In genomic region chr8:79529556-79529955, GRCm38 (mm10) we compare ENCODE assay signal across 9 mouse cellular contexts.
DNase-seq lines count a peak whose midpoint lies in the region; ATAC-seq and TF ChIP-seq lines count a peak whose summit lies in the region.
"Had no signal": no experiment of that assay in that cellular context is flagged by ENCODE, and none has a peak within 500 bp of the region (broad histone marks: within the 10 kb centered on the region; RNA-seq: fewer than 3 reads in every experiment).

No protein-coding gene starts in this region.

- peak; percentile 68 for TF ChIP-seq CTCF in intestine, postnatal 0 days (IDR thresholded peaks at IDR 0.05; ENCODE audit: low read depth)

- H3K36me3 ChIP-seq in intestine, postnatal 0 days (ENCODE audit: control insufficient read depth, insufficient read depth), result no peaks in the 10 kb centered on the region
- H3K36me3 ChIP-seq in intestine, embryonic 16.5 days (ENCODE audit: control insufficient read depth, insufficient read depth, low read length), result no peaks in the 10 kb centered on the region
- no peaks in the 10 kb centered on the region for H3K36me3 ChIP-seq in forebrain, embryonic 16.5 days (ENCODE audit: control insufficient read depth, insufficient read depth)
- H3K36me3 ChIP-seq: neural tube, embryonic 12.5 days had no signal

- no peak overlapping the region for H3K4me3 ChIP-seq in intestine, postnatal 0 days (ENCODE audit: low read depth, low read length)
- no peak overlapping the region for H3K4me3 ChIP-seq in intestine, embryonic 16.5 days (ENCODE audit: low read length)
- no peak overlapping the region for H3K4me3 ChIP-seq in forebrain, embryonic 16.5 days (replicated peaks; ENCODE audit: low read length)
- H3K4me3 ChIP-seq: neural tube, embryonic 12.5 days had no signal

- H3K4me1 ChIP-seq in intestine, postnatal 0 days (replicated peaks; ENCODE audit: control insufficient read depth, insufficient read depth, low read length), result no peaks in the 10 kb centered on the region
- H3K4me1 ChIP-seq in intestine, embryonic 16.5 days (ENCODE audit: control insufficient read depth, insufficient read depth, low read length), result no peaks in the 10 kb centered on the region
- no peaks in the 10 kb centered on the region for H3K4me1 ChIP-seq in forebrain, embryonic 16.5 days (replicated peaks; ENCODE audit: control insufficient read depth, insufficient read depth, low read length)
- H3K4me1 ChIP-seq: neural tube, embryonic 12.5 days had no signal

- ATAC-seq in intestine, postnatal 0 days, result no peak
- ATAC-seq in intestine, embryonic 16.5 days, result no peak
- ATAC-seq in erythroid progenitor cell, adult 5-6 weeks (replicated peaks; ENCODE audit: low FRiP score, poor library complexity, severe bottlenecking), result no peak
- ATAC-seq in forebrain, embryonic 16.5 days, result no peak

- H3K27ac ChIP-seq in intestine, postnatal 0 days (ENCODE audit: low read depth, low read length), result no peak overlapping the region
- H3K27ac ChIP-seq in intestine, embryonic 16.5 days (ENCODE audit: low read length), result no peak overlapping the region
- no peak overlapping the region for H3K27ac ChIP-seq in forebrain, embryonic 16.5 days (ENCODE audit: low read length)
- H3K27ac ChIP-seq: neural tube, embryonic 12.5 days had no signal

- H3K9me3 ChIP-seq in intestine, postnatal 0 days (ENCODE audit: control insufficient read depth), result no peaks in the 10 kb centered on the region
- no peaks in the 10 kb centered on the region for H3K9me3 ChIP-seq in intestine, embryonic 16.5 days (ENCODE audit: control insufficient read depth, low read length)
- no peaks in the 10 kb centered on the region for H3K9me3 ChIP-seq in forebrain, embryonic 16.5 days (ENCODE audit: control insufficient read depth, low read length)

- H3K9ac ChIP-seq in intestine, postnatal 0 days (ENCODE audit: low read depth, low read length), result no peak overlapping the region
- no peak overlapping the region for H3K9ac ChIP-seq in intestine, embryonic 16.5 days (ENCODE audit: low read depth, low read length)
- no peak overlapping the region for H3K9ac ChIP-seq in forebrain, embryonic 16.5 days (replicated peaks; ENCODE audit: low read depth, low read length)
- H3K9ac ChIP-seq: neural tube, embryonic 12.5 days had no signal

- peak; percentile 9 to 19 for DNase-seq in B cell, adult 2 months
- DNase-seq in R1 (ENCODE audit: low read depth, low spot score), result peak; percentile 84
- peak; percentile 37 for DNase-seq in induced T-regulatory cell, adult 2 months (ENCODE audit: low read depth)
- DNase-seq in right cerebral cortex, postnatal 10 days (ENCODE audit: low spot score in 2 of 2), result no peak

- WGBS in intestine, postnatal 0 days, result 35% methylated on average over 4 of the region's 4 CpGs
- WGBS in intestine, embryonic 16.5 days, result 34% methylated on average over 4 of the region's 4 CpGs
- 27% methylated on average over 4 of the region's 4 CpGs for WGBS in forebrain, embryonic 16.5 days

- H3K4me2 ChIP-seq in intestine, postnatal 0 days (replicated peaks; ENCODE audit: low read depth), result no peak overlapping the region
- H3K4me2 ChIP-seq in intestine, embryonic 16.5 days (ENCODE audit: low read depth, low read length), result no peak overlapping the region
- no peak overlapping the region for H3K4me2 ChIP-seq in forebrain, embryonic 16.5 days (ENCODE audit: low read length)
- H3K4me2 ChIP-seq: neural tube, embryonic 12.5 days had no signal

- no peaks in the 10 kb centered on the region for H3K27me3 ChIP-seq in intestine, postnatal 0 days (replicated peaks; ENCODE audit: control insufficient read depth, insufficient read depth, low read length)
- no peaks in the 10 kb centered on the region for H3K27me3 ChIP-seq in intestine, embryonic 16.5 days (replicated peaks; ENCODE audit: control insufficient read depth, insufficient read depth, low read length)
- no peaks in the 10 kb centered on the region for H3K27me3 ChIP-seq in forebrain, embryonic 16.5 days (replicated peaks; ENCODE audit: control insufficient read depth, insufficient read depth, low read length)
- H3K27me3 ChIP-seq: neural tube, embryonic 12.5 days had no signal

Comparison
In these comparisons a context has a peak if more than half of its experiments do, and no peak if none do; other contexts are left out.
1. DNase-seq: peak in B cell, adult 2 months (2 of 2), R1 (single experiment) and induced T-regulatory cell, adult 2 months (single experiment); none in right cerebral cortex, postnatal 10 days (0 of 2).